Mouse (Mus musculus) spleen, adult 2 months (tissue): ENCODE measurements at regions not wholly inside any gene's neighbourhood (a gene's known extent, or its start where the extent isn't known, plus 50 kb on each side); places are given as distances from the start of the nearest gene placed in this dataset.

Experiments used
- DNase-seq, 2 experiments: peaks; one replicate each; pipeline versions ENCODE4 v3.0.0 to v3.0.0-alpha.2; 2012 to 2021; ENCODE audit warnings: low spot score in 2 of 2, low read depth in 1 of 2
- H3K27ac ChIP-seq: fragments of 200-500 bp; 2 replicates; pipeline ENCODE4 v1.5.1; 2012; ENCODE audit warnings: low read length, inconsistent platforms; ENCODE audit not compliant: insufficient read depth
- H3K27me3 ChIP-seq: fragments of 200-500 bp; 2 replicates; pipeline ENCODE4 v1.6.1; 2012; ENCODE audit warnings: mild to moderate bottlenecking, moderate library complexity, low read length, inconsistent platforms; ENCODE audit not compliant: control insufficient read depth, insufficient read depth
- H3K36me3 ChIP-seq: fragments of 200-500 bp; 2 replicates; pipeline ENCODE4 v1.6.1; 2012; ENCODE audit warnings: mild to moderate bottlenecking, low read length, inconsistent platforms; ENCODE audit not compliant: control insufficient read depth, insufficient read depth
- H3K4me1 ChIP-seq: fragments of 200-500 bp; 2 replicates; pipeline ENCODE4 v1.6.1; 2011; ENCODE audit warnings: inconsistent platforms; ENCODE audit not compliant: control insufficient read depth, insufficient read depth, insufficient read length
- H3K4me3 ChIP-seq: fragments of 200-500 bp; 2 replicates; pipeline ENCODE4 v1.5.1; 2011; ENCODE audit warnings: mild to moderate bottlenecking, inconsistent platforms; ENCODE audit not compliant: insufficient read depth, insufficient read length; ENCODE audit errors: extremely low read depth
- CTCF ChIP-seq: fragments of 200-500 bp; IDR thresholded peaks from 2 replicates; pipeline ENCODE4 v1.5.1; 2011; ENCODE audit warnings: mild to moderate bottlenecking, inconsistent platforms; ENCODE audit not compliant: insufficient read depth, insufficient read length, insufficient replicate concordance; ENCODE audit errors: extremely low read depth
- POLR2A ChIP-seq: fragments of 200-500 bp; IDR thresholded peaks from 2 replicates; pipeline ENCODE4 v1.6.1; 2011; ENCODE audit warnings: low read depth, low read length, inconsistent platforms
- WGBS: fragments of 180-500 bp; shearing (Covaris S2); methylation state at CpG from one replicate; pipeline ENCODE4 v1.1.7; 2018; 5-methylcytosine and 5-hydroxymethylcytosine counted together

GRCm38 (mm10) chr3:53987316-53987715, 123.7 kb upstream of the Ufm1 start:
- DNase-seq, result no peak
- no peaks in the 10 kb centered on the region for H3K27me3 ChIP-seq
- H3K4me1 ChIP-seq, result 0 out of 2 replicates have a peak, but pooled peaks cover 2% of the 10 kb centered on the region
- no peak overlapping the region for H3K27ac ChIP-seq
- no peak overlapping the region for H3K4me3 ChIP-seq
- TF ChIP-seq POLR2A (no peak), CTCF (no peak)
- 58% methylated on average over 2 of the region's 2 CpGs for WGBS
- no peaks in the 10 kb centered on the region for H3K36me3 ChIP-seq

- 84% methylated on average over 6 of the region's 6 CpGs for WGBS
- no peak for TF ChIP-seq POLR2A
- TF ChIP-seq CTCF, result no peak
- no peaks in the 10 kb centered on the region for H3K27me3 ChIP-seq
- no peak overlapping the region for H3K4me3 ChIP-seq
- H3K27ac ChIP-seq, result no peak overlapping the region
- DNase-seq, result no peak
- no peaks in the 10 kb centered on the region for H3K36me3 ChIP-seq
- H3K4me1 ChIP-seq, result peaks cover 8% of the 10 kb centered on the region; the same call in 1 of the 2 replicates
Observed at GRCm38 (mm10) chr3:53984743-53985550, 121.3 kb upstream of the Ufm1 start.

GRCm38 (mm10) chr3:53982311-53982710, 118.7 kb upstream of the Ufm1 start:
- TF ChIP-seq POLR2A (no peak), CTCF (no peak)
- 92% methylated on average over 8 of the region's 8 CpGs for WGBS
- Histone ChIP-seq H3K27ac (no peak overlapping the region), H3K4me1 (peaks cover 10% of the 10 kb centered on the region; the same call in 1 of the 2 replicates), H3K4me3 (no peak overlapping the region), H3K27me3 (no peaks in the 10 kb centered on the region), H3K36me3 (no peaks in the 10 kb centered on the region)
- DNase-seq, result no peak

GRCm38 (mm10) chr3:53981585-53981984, 118.0 kb upstream of the Ufm1 start:
- Histone ChIP-seq H3K27ac (0 out of 2 replicates have a peak overlapping the region, but pooled peaks have one; percentile 41), H3K4me3 (no peak overlapping the region), H3K36me3 (no peaks in the 10 kb centered on the region), H3K27me3 (no peaks in the 10 kb centered on the region), H3K4me1 (peaks cover 10% of the 10 kb centered on the region; the same call in 1 of the 2 replicates)
- peak in 1 of 2 experiments; percentile 27 for DNase-seq
- TF ChIP-seq POLR2A, result no peak
- TF ChIP-seq CTCF, result no peak

- Histone ChIP-seq H3K27me3 (no peaks in the 10 kb centered on the region), H3K4me1 (peaks cover 14% of the 10 kb centered on the region; the same call in 1 of the 2 replicates), H3K4me3 (no peak overlapping the region), H3K36me3 (no peaks in the 10 kb centered on the region), H3K27ac (peak overlapping the region; percentile 92)
- WGBS, result 25% methylated on average over 5 of the region's 5 CpGs
- no peak for TF ChIP-seq POLR2A
- no peak for TF ChIP-seq CTCF
- peak in 1 of 2 experiments; percentile 14 for DNase-seq
Observed at GRCm38 (mm10) chr3:53977379-53978080, 113.9 kb upstream of the Ufm1 start.

- Histone ChIP-seq H3K4me1 (peaks cover 19% of the 10 kb centered on the region), H3K4me3 (peak overlapping the region; percentile 15; the same call in 1 of the 2 replicates), H3K27me3 (no peaks in the 10 kb centered on the region), H3K36me3 (no peaks in the 10 kb centered on the region), H3K27ac (peak overlapping the region; percentile 76)
- 29% methylated on average over 10 of the region's 10 CpGs for WGBS
- TF ChIP-seq CTCF (no peak), POLR2A (no peak)
- no peak for DNase-seq
Observed at GRCm38 (mm10) chr3:53974905-53975551, 111.4 kb upstream of the Ufm1 start.
